Mouse (Mus musculus): ENCODE data around the gene Coq4.
A peak's percentile ranks its signal among the peaks of the same experiment; 100 is the strongest.
"Not testable (repeated sequence)": the region's sequence is repeated elsewhere in the genome, so short reads cannot be mapped to it uniquely, and the experiment has no call there.

Coq4 gene

DNA sequence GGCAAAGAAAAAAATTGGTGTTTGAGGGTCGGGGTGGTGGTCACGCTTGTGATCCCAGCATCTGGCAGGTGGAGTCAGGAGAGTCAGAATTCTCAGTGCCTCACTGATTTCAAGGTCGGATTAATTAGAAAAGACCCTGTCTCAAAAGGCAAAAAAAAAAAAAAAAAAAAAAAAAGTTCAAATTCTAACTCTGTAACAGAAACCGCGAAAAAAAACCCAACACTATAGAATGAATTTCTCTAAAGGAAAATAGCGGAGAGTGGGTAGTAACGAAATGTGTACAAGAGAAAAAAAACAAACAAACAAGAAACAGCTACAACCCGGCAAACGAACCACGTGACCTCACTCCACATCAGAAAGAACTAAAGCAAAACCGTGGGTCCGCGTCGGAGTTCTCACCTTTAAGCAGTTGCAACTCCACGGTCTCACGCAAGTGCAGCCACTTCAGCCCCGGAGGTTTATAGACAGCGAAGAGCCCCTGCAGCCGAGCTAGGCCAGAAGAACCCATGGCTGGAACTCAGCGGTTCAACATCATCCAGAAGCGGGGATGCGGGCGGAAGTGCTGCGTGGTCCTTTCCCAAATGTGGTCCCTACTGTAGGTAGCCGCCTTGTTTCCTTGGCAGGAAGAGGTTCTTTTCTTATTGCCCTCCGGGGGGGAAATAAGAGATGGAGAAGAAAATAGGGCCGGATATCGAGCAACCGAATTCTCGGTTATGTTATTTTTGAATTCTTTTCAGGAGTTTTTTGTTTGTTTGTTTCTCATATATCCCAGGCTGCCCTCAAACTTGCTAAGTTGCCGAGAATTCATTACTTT lies at the start of gene Coq4:
Gene Coq4 (plus strand): TSS at position 390 of the 814 bp plus-strand sequence.
- peak; percentile 91 for DNase-seq (ENCODE audit: low spot score)

DNA sequence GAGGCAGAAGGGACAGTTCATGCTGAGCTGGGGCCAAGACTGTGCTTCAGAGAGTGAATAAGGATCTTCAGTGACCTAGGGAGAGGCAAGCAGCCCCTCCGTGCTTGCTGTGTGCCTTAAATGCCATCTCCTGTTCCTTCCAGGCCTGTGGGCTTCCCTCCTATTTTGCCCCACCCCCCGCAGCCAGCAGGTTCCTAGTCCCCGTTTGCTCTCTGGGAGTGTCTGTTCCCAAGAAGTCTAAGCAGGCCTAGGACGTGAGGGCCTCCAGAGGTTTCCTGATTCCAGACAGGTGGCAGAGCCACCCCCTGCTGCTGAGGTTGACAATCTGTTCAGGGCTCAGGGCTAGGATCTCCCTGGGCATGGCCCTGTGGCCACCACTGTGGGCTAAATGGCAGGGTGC lies 48.5 kb upstream of the Coq4 start:
- DNase-seq (ENCODE audit: low spot score), result no peak

DNA sequence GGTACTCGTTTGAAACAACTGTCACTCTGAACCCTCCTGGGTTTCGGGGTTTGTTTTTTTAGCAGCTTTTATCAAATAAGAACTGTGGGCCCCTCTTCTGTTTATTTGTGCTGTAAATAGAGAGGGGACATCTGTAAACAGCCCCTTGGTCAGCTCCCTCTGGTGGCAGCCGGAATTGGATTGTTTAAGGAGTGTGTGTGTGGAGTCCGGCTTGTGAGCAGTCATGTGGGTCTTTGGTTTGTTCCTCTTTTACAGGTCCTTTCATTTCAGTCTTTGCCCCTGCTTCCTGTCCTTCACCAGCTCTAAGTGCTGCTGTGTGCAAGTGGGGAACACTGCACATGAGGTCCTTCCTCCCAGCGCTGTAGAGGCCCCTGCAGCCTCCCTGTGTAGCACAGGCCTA lies 47.9 kb upstream of the Coq4 start:
- DNase-seq (ENCODE audit: low spot score), result no peak

DNA sequence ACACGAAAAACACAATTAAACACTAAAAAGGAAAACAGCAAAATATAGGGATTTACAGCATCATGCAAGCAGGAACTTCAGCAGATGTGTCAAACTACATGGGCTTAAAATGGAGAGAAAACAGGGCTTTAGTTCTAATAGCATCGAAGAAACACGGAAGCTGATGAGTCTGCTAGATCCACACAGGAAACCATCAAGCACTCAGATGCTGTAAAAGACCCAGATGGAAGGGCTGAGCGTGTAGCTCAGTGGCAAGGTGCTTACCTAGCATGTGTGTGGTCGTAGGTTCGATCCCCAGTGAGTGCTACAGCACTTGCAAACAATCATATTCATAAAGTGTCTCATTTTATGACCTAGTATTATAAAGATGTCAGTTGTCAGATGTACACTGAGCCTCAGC lies 46.1 kb upstream of the Coq4 start:
- no peak for DNase-seq (ENCODE audit: low spot score)

DNA sequence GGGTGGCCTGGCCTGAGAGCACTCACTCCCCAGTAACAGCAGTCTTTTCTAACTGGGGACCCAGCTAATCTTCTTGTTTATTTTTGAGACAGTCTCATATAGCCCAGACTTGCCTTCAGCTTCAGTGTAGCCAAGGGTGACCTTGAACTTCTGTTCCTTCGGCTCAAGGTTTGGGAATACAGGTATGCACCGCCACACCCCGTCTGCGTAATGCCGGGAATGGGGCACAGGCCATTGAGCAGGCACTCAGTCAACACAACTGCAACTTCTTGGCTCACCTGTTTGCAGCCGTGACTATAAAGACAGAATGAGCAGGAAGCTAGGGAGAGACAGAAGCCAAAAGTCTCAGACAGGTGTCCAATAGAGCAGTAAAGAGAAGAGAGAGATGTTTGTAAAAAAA lies 43.0 kb upstream of the Coq4 start:
- DNase-seq (ENCODE audit: low spot score), result no peak

DNA sequence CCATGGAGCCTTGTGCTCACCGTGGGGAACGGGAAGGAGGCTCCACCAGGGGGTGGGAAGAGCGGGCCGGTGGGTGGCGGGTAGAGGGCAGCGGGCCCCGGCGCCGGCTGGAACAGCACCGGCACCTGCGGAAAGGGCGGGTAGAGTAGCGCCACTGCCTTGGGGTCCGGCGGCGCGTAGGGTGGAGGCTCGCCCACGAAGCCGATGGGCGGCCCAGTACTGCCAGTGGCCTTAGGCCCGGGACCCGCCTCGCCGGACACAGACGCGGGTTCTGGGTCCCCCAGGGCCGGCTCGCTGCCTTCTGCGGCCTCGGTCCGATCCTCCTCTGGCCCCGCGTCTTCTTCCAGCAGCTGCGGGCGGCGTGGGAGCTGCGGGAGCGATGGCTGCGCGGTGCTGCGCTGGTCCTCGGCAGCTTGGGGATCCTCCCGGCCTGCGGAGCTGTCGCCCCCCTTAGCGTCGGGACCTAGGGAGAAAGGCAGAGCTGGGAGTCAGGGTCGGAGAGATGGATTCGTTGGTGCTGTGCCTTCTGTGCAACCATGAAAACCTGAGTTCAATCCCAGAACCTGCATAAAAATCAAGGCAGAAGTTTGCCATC lies 40.0 kb upstream of the Coq4 start:
- no peak for DNase-seq (ENCODE audit: low spot score)

DNA sequence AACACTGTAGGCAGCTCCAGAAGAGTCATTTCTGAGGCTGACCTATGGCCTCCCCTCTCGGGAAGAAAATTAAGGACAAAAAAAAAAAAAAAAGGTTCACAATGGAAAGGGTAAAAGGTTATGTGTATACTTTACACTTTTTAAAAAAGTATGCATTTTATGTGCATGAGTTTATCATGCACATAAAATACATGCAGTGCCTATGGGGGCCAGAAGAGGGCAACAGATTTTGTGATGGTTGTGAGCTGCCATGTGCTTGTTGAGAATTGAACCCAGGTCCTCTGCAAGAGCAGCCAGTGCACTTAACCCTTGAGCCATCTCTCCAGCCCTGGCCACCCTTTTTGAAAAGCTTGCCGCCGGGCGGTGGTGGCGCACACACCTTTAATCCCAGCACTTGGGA lies 39.4 kb upstream of the Coq4 start:
- DNase-seq (ENCODE audit: low spot score), result no peak

DNA sequence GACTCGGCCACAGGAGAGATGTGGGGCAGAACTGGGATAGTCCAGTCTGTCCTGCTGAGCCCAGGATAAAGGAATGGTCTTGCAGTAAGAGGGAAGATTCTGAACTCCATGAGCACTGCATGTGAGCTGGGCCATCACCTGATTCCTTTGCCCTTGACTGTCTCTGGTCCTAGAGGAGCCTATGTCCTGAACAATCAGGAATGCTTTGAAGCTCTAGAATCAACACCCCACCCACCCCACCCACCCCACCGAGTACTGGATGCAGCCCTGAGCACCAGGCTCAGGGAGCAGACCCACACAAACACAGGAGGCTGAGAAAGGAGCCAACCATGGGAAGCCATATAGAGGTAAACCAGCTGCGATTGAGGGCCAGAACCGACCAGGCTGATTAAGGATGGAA lies 38.8 kb upstream of the Coq4 start:
- DNase-seq (ENCODE audit: low spot score), result no peak

DNA sequence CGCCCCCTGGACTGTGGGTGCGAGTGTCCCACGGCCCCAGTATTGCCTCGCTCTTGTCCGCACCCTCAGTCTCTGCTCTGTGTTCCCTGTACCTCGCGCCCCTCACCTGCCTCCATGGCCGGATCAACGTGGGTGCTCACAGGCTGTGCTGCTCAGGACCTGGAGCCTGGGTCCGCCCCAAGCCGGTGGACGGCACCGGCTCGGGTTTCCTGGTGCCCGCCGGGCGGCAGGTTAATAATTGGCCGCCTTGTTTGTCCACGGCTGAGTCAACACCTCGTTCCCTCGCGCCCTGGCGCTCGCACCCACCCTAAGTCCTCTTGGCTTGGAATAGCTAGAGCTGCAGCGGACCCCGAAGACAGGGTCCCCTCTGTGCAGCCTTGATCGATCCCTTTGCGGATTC lies 35.8 kb upstream of the Coq4 start, which contains the start of gene Gm13420:
Gene Gm13420 (minus strand): TSS at position 189 of the 400 bp plus-strand sequence.
- no peak for DNase-seq (ENCODE audit: low spot score)

DNA sequence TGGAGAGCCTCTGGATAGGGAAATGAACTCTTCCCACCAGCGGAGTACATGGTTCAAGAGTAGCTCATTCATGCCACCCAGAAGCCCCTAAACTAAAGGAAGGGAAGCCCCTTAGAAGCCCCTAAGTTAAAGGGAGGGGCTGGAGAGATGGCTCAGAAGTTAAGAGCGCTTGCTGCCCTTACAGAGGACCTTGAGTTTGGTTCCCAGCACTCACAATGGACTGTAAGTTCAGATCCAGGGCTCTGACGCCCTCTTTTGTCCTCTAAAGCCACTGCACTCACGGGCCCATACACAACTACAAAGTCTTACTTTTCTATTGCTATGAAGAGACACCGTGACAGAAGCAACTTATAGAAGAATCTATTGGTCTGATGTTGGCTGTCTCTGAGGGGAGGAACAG lies 34.9 kb upstream of the Coq4 start:
- DNase-seq (ENCODE audit: low spot score), result no peak

DNA sequence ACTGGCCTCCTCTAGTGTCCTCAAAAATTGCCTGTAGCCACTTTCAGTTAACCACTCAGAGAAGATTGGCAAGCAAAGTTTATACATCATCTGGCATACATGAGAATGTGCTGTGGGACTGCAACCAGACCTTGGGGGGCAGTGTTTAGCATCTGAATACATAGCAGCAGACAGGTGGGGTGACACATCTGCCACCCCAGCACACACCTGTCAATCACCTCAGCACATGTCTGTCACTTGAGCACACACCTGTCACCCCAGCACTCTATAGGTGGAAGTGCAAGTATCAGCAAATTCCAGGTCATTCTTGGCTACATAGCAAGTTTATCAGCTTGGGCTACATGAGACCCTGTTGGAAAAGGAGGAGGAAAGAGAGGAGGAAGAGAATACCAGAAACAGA lies 31.6 kb upstream of the Coq4 start:
- DNase-seq (ENCODE audit: low spot score), result no peak

DNA sequence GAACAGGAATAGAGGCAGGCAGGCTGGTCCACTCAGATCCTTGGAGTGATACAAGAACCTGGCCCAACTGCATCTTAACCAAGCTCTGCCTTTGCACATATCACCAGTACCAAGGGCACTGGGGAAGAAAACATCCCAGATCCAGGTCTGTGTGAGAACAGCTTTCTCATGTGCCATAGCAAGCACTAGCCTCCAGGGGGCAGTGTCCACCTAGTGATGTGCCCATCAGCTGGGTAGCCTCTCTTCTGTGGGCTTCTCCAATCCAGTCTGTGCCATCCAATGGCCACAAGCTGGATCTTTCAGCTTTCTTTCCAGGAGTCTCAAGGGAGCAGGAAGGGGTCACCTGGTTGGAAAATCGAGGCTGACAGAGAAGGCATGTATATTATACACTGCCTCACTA lies 22.5 kb upstream of the Coq4 start:
- peak; percentile 42 for DNase-seq (ENCODE audit: low spot score)

DNA sequence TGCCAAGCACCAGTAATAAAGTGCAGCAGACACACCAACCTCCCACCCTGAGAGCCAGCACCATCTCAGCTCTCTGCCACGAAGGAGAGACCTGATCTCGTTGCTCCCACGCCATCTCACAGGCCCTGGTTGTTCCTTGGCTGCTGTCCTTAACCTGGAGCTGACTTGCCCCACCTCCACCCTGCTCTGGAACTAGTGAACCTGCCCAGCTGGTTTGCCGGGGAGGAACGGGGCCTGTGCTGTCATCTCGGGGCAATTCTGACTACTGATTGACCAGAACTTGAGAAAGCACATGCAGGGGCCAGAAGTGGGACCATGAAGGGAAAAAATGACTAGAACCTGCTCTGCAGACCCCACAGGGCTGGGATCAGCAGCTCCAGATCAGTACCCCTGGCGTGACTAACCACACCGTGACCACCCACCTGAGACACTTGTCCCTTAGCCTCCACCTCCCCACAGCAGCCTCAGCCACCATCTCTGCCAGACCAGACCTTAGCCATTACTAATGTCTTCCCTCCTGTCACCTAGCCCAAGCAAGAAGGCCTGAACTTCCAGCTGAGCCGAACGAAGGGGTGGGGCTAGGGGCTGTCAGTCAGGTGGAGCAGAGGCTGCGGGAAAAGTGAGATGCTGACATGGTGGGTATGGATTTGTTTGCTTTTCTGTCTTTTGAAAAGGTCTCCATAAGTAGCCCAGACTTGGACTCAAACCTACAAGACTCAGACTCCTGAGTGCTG lies 19.1 kb upstream of the Coq4 start:
- DNase-seq (ENCODE audit: low spot score), result no peak

DNA sequence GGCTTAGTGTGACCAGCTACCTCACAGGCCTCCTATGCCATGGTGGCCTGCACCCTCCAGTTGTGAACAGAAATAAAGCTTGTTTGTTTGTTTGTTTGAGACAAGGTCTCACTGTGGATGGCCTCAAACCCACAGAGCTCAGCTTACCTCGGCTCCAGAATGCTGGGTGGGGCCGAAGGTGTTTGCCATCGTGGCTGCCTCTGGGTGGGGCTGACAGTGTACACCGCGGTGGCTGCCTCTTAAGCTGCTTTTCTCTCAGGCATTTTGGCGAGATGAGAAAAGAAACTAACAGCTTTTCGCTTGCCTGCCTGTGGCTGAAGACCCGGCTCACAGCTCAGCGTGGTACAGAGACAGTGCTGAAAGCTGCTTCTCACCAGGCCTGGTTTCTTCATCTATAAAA lies 18.4 kb upstream of the Coq4 start:
- DNase-seq (ENCODE audit: low spot score), result no peak

DNA sequence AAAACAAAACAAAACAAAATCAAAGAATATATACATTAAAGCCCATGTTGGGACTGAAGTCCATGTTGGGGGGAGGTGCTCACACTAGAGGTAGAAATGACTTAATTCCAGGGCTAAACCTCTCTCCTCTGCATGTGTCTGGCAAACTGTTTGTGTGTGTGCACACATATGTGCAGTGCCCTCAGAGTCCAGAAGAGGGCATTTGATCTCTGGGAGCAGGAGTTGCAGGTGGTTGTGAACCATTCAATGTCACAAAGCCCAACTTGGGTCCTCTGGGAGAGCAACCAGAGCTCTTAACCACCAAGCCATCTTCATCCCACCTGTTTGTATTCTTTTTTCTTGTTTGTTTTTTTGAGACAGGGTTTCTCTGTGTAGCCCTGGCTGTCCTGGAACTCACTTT lies 17.1 kb upstream of the Coq4 start:
- DNase-seq (ENCODE audit: low spot score), result no peak

DNA sequence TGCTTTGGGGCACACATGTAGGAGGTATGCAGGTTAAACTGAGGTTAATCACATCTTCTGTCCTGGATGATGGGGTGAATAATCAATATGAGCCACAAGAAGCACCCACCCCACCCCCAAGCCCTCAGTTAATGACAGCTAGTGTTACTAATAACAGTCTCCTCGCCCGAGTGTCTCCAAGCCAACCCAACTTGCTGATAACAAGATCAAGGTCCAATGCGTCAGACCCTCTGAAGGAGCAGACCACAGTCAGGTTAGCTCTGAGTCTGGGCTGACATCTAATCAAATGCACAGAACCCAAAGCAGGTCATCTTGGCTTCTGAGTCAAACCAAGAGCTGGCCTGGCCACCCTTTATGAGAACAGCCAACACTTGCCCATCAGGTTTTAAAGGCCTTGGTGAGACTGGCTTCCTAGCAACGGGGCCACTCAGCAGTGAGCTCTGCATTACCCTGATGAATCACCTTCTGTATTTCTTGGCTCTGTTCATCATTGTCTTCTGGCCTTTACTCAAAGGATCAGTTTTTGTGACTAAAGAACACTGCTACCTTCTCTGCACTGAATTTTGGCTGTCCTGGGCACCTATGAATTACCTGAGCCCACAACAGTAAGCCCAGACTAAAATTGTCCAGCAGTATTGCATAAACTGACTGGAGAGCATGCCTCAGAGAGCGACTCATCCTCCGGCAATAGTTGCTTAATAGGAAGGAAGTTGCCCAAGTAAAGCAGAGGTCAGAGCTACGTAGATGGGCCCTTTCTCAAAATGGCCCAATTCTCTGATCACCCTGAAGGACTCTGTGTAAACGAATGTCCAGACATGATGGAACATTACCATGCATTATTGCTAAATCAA lies 15.5 kb upstream of the Coq4 start:
- DNase-seq (ENCODE audit: low spot score), result no peak

DNA sequence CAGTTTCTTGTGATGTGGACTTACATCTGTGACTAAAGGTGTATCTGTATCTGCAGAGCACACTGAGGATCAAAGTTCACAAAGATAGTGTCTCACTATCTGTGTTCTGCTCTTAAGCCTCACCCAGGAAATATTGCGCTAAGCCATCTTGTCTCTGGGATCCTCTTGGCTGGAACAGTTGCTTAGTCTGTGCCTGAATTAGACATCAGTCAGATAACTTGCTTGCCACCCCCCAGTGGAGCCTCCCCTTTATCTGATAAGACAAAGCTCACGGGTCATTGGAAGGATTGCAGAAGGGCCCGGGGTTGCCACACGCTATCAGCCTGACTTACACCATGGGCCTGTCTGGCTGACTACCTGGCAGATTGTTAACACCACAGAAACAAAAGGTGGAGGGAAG lies 14.0 kb upstream of the Coq4 start:
- DNase-seq (ENCODE audit: low spot score), result no peak

DNA sequence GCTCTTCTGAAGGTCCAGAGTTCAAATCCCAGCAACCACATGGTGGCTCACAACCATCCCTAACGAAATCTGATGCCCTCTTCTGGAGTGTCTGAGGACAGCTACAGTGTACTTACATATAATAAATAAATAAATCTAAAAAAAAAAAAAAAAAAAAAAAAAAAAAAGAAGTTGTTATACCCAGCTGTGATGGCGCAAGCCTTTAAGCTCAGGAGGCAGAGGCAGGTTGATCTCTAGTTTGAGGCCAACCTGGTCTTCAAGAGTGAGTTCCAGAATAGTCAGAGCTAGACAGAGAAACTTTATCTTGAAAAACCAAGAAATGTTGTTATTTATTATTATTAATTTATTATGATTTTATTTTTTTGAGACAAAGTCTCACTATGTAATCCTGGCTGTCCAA lies 6.0 kb upstream of the Coq4 start:
- not testable (repeated sequence) for DNase-seq (ENCODE audit: low spot score)

DNA sequence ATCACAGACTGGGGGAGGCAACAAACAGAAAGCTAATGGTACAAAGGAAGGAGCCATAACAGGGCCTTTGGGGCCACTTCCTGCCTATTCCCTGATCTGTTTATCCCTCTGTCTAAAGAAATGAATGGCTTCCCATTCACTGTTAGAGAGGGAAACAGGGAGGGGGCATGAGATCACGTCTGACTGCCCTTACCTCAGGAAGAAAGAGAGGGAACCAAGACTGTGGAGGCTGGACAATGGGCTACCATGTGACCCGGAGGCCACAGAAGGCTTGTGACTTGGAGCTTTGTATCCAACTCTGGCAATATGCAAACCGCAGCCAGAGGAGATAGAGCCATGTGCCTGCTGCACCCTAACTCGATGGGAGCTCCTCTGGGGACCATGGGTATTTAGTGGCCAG lies 3.0 kb upstream of the Coq4 start:
- DNase-seq (ENCODE audit: low spot score), result no peak

DNA sequence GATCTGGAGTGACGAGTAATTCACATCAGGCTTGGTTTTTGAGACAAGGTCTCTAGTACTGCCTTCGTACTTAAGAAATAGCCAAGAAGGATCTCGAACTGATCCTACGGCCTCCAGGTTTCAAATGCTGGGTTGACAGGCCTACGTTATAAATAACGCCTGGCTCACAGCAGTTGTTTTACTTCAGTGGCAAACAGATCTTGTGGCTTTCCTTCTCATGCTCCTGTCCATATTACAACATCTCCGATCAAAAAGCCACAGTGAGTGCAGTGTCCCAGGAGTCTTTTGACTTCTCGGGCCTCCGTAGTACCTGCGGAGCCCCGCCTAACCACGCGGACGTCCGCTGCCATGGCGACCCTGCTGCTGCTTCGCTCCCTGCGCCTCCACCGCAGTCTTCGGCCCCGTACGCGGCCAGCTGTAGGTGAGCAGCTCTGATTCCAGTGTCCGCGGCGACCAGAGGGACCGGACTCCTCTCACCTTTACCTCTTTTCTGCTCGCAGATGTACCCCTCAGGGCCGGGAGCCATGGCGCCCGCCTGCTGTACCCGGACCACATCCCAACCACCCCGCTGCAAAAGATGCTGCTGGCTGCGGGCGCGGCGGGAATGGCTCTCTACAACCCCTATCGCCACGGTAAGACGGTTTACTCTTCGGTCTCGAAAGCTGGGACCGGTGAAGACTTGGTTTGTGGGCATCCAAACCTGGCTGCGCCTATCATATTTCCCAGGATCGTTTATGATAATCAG lies 816 bp downstream of the Coq4 start, which contains the start of gene Trub2:
Gene Trub2 (minus strand): TSS at position 566 of the 745 bp plus-strand sequence.
- DNase-seq (ENCODE audit: low spot score), result peak; percentile 81

DNA sequence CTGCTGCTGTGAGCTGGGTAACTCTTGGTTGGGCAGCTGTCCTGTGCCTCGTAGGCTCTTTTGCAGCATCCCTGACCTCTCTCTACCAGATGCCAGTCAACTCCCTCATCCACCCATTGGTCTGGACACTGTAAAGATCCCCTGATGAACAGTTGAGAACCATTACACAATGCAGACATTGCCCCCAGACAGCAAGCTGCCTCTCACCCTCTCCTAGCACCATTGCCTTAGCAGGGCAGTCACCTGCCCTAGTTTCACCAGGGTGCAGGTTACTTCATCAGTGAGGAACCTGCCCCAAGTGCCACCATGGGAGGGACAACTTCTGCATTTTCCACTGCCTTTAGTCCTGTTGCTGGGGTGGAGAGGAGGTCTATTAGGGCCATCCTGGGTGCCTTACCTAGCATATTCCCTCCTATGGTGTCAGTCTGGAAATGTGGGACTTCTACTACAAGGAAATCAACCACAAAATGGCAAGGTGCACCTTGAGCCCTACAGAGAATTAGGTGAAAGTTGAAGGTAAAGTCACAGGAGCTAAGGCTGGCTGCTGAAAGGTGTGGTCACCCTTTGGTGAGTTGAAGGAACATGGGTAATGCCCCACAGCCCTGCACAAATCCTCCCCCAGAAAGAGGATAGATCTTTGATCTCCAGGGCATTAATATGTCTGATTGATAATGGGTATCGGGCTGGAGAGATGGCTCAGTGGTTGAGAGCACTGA lies 5.6 kb downstream of the Coq4 start:
- DNase-seq (ENCODE audit: low spot score), result no peak
